Mouse (Mus musculus) CH12.LX (cell line): ENCODE results near the gene Cyp2t4. TPM values are rescaled to one million over a fixed set of nuclear protein-coding genes. Genes with fewer than 3 reads are reported as not detected.

ENCODE experiments used
- DNase-seq: peaks from one replicate; pipeline ENCODE4 v3.0.0-alpha.2; 2013; ENCODE audit errors: extremely low read depth
- H3K27ac ChIP-seq: 2 replicates; pipeline ENCODE4 v1.5.1; 2012; ENCODE audit warnings: low read depth, mild to moderate bottlenecking, control low read depth, moderate library complexity; ENCODE audit not compliant: insufficient read depth
- H3K27me3 ChIP-seq: replicated peaks from 2 replicates; pipeline ENCODE3; 2012; ENCODE audit warnings: inconsistent platforms
- H3K36me3 ChIP-seq, 2 experiments: replicated peaks in 1 of 2; 2 replicates each; pipeline versions ENCODE3 to v1.6.1; 2012; ENCODE audit warnings: inconsistent platforms in 1 of 2, low read length in 1 of 2, mild to moderate bottlenecking in 1 of 2, mixed read lengths in 1 of 2, moderate library complexity in 1 of 2; ENCODE audit not compliant: control insufficient read depth in 1 of 2, insufficient read depth in 1 of 2
- H3K4me1 ChIP-seq, 2 experiments: 2 replicates each; pipeline ENCODE4 v1.6.1; 2012; ENCODE audit warnings: inconsistent platforms in 1 of 2, moderate library complexity in 1 of 2; ENCODE audit not compliant: insufficient read depth in 2 of 2, control insufficient read depth in 1 of 2
- H3K4me2 ChIP-seq: 2 replicates; pipeline ENCODE4 v1.6.1; 2012; ENCODE audit warnings: low read depth, mild to moderate bottlenecking, control low read depth; ENCODE audit not compliant: poor library complexity, insufficient read depth, severe bottlenecking
- H3K4me3 ChIP-seq, 3 experiments: fragments of 150-350 bp in 1 of 3; sonication (generic) in 1 of 3; replicated peaks in 1 of 3; 2 replicates each; pipeline versions ENCODE3 to v1.5.1; 2011 to 2012; ENCODE audit warnings: low read depth in 2 of 3, low read length in 2 of 3, mild to moderate bottlenecking in 2 of 3, moderate library complexity in 2 of 3, control low read depth in 1 of 3, improper control_type of control experiment in 1 of 3, inconsistent platforms in 1 of 3, mixed read lengths in 1 of 3; ENCODE audit not compliant: poor library complexity in 1 of 3
- H3K79me2 ChIP-seq: replicated peaks from 2 replicates; pipeline ENCODE4 v1.6.1; 2012; ENCODE audit warnings: mild to moderate bottlenecking, moderate library complexity; ENCODE audit not compliant: control insufficient read depth, poor library complexity, insufficient read depth, severe bottlenecking; ENCODE audit errors: extremely low read depth
- H3K9ac ChIP-seq: 2 replicates; pipeline ENCODE4 v1.6.1; 2012; ENCODE audit warnings: low read depth, mild to moderate bottlenecking, control low read depth, moderate library complexity; ENCODE audit not compliant: insufficient read depth
- H3K9me3 ChIP-seq: replicated peaks from 2 replicates; pipeline ENCODE3; 2012; ENCODE audit warnings: low read length, inconsistent platforms, mixed read lengths
- BHLHE40 ChIP-seq: IDR thresholded peaks from 2 replicates; pipeline ENCODE4 v1.6.1; 2011; ENCODE audit warnings: mild to moderate bottlenecking, low read depth, low read length, improper control_type of control experiment
- CTCF ChIP-seq, 2 experiments: IDR thresholded peaks in 1 of 2; conservative IDR thresholded peaks in 1 of 2; 2 replicates each; pipeline ENCODE4 v1.5.1; 2011 to 2012; ENCODE audit warnings: low read depth in 2 of 2, low read length in 2 of 2, improper control_type of control experiment in 1 of 2, inconsistent platforms in 1 of 2, mild to moderate bottlenecking in 1 of 2, moderate library complexity in 1 of 2
- E2F4 ChIP-seq: IDR thresholded peaks from 2 replicates; pipeline ENCODE4 v1.6.1; 2011; ENCODE audit warnings: low read depth, low read length, improper control_type of control experiment; ENCODE audit not compliant: insufficient replicate concordance
- ELF1 ChIP-seq: IDR thresholded peaks from 2 replicates; pipeline ENCODE4 v1.6.1; 2014; ENCODE audit warnings: low read depth, mild to moderate bottlenecking, inconsistent platforms, low read length, improper control_type of control experiment
- GABPA ChIP-seq: IDR thresholded peaks from 2 replicates; pipeline ENCODE4 v1.6.1; 2012; ENCODE audit warnings: low read depth, low read length, improper control_type of control experiment, inconsistent platforms; ENCODE audit not compliant: insufficient replicate concordance
- IRF4 ChIP-seq: IDR thresholded peaks from 2 replicates; pipeline ENCODE4 v1.6.1; 2014; ENCODE audit warnings: low read depth, mild to moderate bottlenecking, inconsistent platforms, low read length, improper control_type of control experiment
- JUN ChIP-seq: IDR thresholded peaks from 2 replicates; pipeline ENCODE4 v1.6.1; 2011; ENCODE audit warnings: low read depth, mild to moderate bottlenecking, low read length, improper control_type of control experiment, moderate library complexity; ENCODE audit not compliant: insufficient read depth
- JUND ChIP-seq: conservative IDR thresholded peaks from 2 replicates; pipeline ENCODE4 v1.6.1; 2011; ENCODE audit warnings: low read depth, low read length, improper control_type of control experiment
- KAT2A ChIP-seq: IDR thresholded peaks from 2 replicates; pipeline ENCODE4 v1.6.1; 2012; ENCODE audit warnings: low read length, improper control_type of control experiment, inconsistent platforms; ENCODE audit not compliant: insufficient replicate concordance
- MAX ChIP-seq: IDR thresholded peaks from 2 replicates; pipeline ENCODE4 v1.6.1; 2011; ENCODE audit warnings: low read length, improper control_type of control experiment
- MAZ ChIP-seq: IDR thresholded peaks from 2 replicates; pipeline ENCODE4 v1.6.1; 2012; ENCODE audit warnings: low read depth, mild to moderate bottlenecking, inconsistent platforms, low read length, improper control_type of control experiment, moderate library complexity
- MYC ChIP-seq: IDR thresholded peaks from 2 replicates; pipeline ENCODE4 v1.6.1; 2011; ENCODE audit warnings: low read depth, mild to moderate bottlenecking, improper control_type of control experiment, low read length
- RCOR1 ChIP-seq: conservative IDR thresholded peaks from 2 replicates; pipeline ENCODE4 v1.6.1; 2012; ENCODE audit warnings: low read depth, mild to moderate bottlenecking, inconsistent platforms, low read length, improper control_type of control experiment
- SIN3A ChIP-seq: IDR thresholded peaks from 2 replicates; pipeline ENCODE4 v1.6.1; 2012; ENCODE audit warnings: low read length, improper control_type of control experiment, inconsistent platforms
- SMC3 ChIP-seq: IDR thresholded peaks from 2 replicates; pipeline ENCODE4 v1.6.1; 2011; ENCODE audit warnings: low read depth, low read length, improper control_type of control experiment
- UBTF ChIP-seq: IDR thresholded peaks from 2 replicates; pipeline ENCODE4 v1.6.1; 2012; ENCODE audit warnings: low read depth, mild to moderate bottlenecking, inconsistent platforms, low read length, improper control_type of control experiment, moderate library complexity
- USF1 ChIP-seq: IDR thresholded peaks from 2 replicates; pipeline ENCODE4 v1.6.1; 2014; ENCODE audit warnings: low read depth, mild to moderate bottlenecking, inconsistent platforms, low read length, improper control_type of control experiment
- ZMIZ1 ChIP-seq: IDR thresholded peaks from 2 replicates; pipeline ENCODE4 v1.6.1; 2012; ENCODE audit warnings: low read depth, mild to moderate bottlenecking, inconsistent platforms, low read length, improper control_type of control experiment
- dilution Hi-C: fragments of 300-500 bp; cut with MboI; formaldehyde crosslinking; loops from 2 replicates; pipeline ENCODE4 v1.14.3; 2020; ENCODE audit warnings: low sequenced_read_pairs; ENCODE audit not compliant: extremely low pct_unique_long_range_greater_than_20kb, extremely low pct_ligation_motif_present
- in situ Hi-C: fragments of 300-500 bp; cut with MboI; formaldehyde crosslinking; loops from 3 replicates; pipeline ENCODE4 v1.14.3; 2019; ENCODE audit warnings: low sequenced_read_pairs, low pct_ligation_motif_present, low pct_unique_long_range_greater_than_20kb, mixed read lengths
- polyA plus RNA-seq: library from polyadenylated mRNA; unstranded; fragments of >175 nt; gene quantifications from 2 replicates; pipeline ENCODE4 v1.2.1, GENCODE M21; 2012; ENCODE audit warnings: low read depth; ENCODE audit not compliant: insufficient read length
- total RNA-seq, 2 experiments: library from RNA; depleted of rRNA; stranded (reverse); fragments of 300-350 nt in 1 of 2; fragments of >200 nt in 1 of 2; gene quantifications; 2 replicates each; pipeline ENCODE4 v1.2.3; 2012 to 2014

Gene Cyp2t4
- total and polyA plus RNA-seq, 3 experiments = 0.43 TPM; not detected in 2

GRCm38 (mm10) chr7:27198779-27199178 is 45.3 kb downstream of the Cyp2t4 start:
- no peaks in the 10 kb centered on the region for H3K9me3 ChIP-seq
- no peak overlapping the region for H3K27ac ChIP-seq
- in situ Hi-C loops (no loop called here), dilution Hi-C loops (no loop called here)
- H3K36me3 ChIP-seq = peaks cover 12 to 57% of the 10 kb centered on the region in 2 experiments
- no peak overlapping the region for H3K4me2 ChIP-seq
- H3K27me3 ChIP-seq = no peaks in the 10 kb centered on the region
- H3K79me2 ChIP-seq = peaks cover 15% of the 10 kb centered on the region
- no peak for TF ChIP-seq ELF1
- no peak for TF ChIP-seq KAT2A
- TF ChIP-seq IRF4 = no peak
- TF ChIP-seq MAZ = no peak
- peaks cover 2 to 49% of the 10 kb centered on the region in 2 experiments for H3K4me1 ChIP-seq
- H3K4me3 ChIP-seq = no peak overlapping the region
- DNase-seq = no peak
- no peak overlapping the region for H3K9ac ChIP-seq

GRCm38 (mm10) chr7:27203730-27204449 is 50.4 kb downstream of the Cyp2t4 start:
- dilution Hi-C loops = no loop called here
- no peaks in the 10 kb centered on the region for H3K9me3 ChIP-seq
- TF ChIP-seq SMC3 (no peak), JUN (no peak), GABPA (no peak), UBTF (no peak), BHLHE40 (no peak), MAX (no peak), USF1 (no peak), RCOR1 (no peak), MYC (no peak), ZMIZ1 (no peak), SIN3A (no peak), CTCF (conservative IDR thresholded peaks at IDR 0.05 in 1 of 2, IDR thresholded peaks at IDR 0.05 in 1 of 2; ENCODE audit: low read depth in 2 of 2, low read length in 2 of 2) (no peak), E2F4 (no peak), JUND (no peak)
- no peak for DNase-seq
- no peak overlapping the region for H3K9ac ChIP-seq
- H3K79me2 ChIP-seq = no peaks in the 10 kb centered on the region
- H3K4me1 ChIP-seq = peaks cover 0 to 16% of the 10 kb centered on the region in 2 experiments; a peak in 2 of 4 replicates
- H3K4me2 ChIP-seq = no peak overlapping the region
- H3K27ac ChIP-seq = no peak overlapping the region
- H3K36me3 ChIP-seq = peaks cover 29 to 76% of the 10 kb centered on the region in 2 experiments
- in situ Hi-C loops = no loop called here
- no peaks in the 10 kb centered on the region for H3K27me3 ChIP-seq
- H3K4me3 ChIP-seq = no peak overlapping the region

Other genes with a start within 250 kb of the Cyp2t4 start
- not detected in 2 replicates for gene Cyp2a22, start 214.3 kb upstream of the Cyp2t4 start, total RNA-seq (2012; rRNA removed)
- not detected in 2 replicates for gene Cyp2a22, start 214.3 kb upstream of the Cyp2t4 start, total RNA-seq (2014; rRNA removed)
- gene Cyp2a22, start 214.3 kb upstream of the Cyp2t4 start, polyA plus RNA-seq = not detected in 2 replicates
- not detected in 2 replicates for gene Cyp2a12, start 124.6 kb upstream of the Cyp2t4 start, total RNA-seq (2012; rRNA removed)
- gene Cyp2a12, start 124.6 kb upstream of the Cyp2t4 start, total RNA-seq (2014; rRNA removed) = not detected in 2 replicates
- not detected in 2 replicates for gene Cyp2a12, start 124.6 kb upstream of the Cyp2t4 start, polyA plus RNA-seq
- not detected in 2 replicates for gene Cyp2f2, start 33.8 kb upstream of the Cyp2t4 start, total RNA-seq (2012; rRNA removed)
- gene Cyp2f2, start 33.8 kb upstream of the Cyp2t4 start, total RNA-seq (2014; rRNA removed) = not detected in 2 replicates
- not detected in 2 replicates for gene Cyp2f2, start 33.8 kb upstream of the Cyp2t4 start, polyA plus RNA-seq
- 83.3 and 103 TPM in 2 replicates for gene Egln2, start 13.1 kb downstream of the Cyp2t4 start, total RNA-seq (2012; rRNA removed)
- 37.4 and 37.9 TPM in 2 replicates for gene Egln2, start 13.1 kb downstream of the Cyp2t4 start, total RNA-seq (2014; rRNA removed)
- 115 and 132 TPM in 2 replicates for gene Egln2, start 13.1 kb downstream of the Cyp2t4 start, polyA plus RNA-seq
- 31.2 and 39.4 TPM in 2 replicates for gene Rab4b, start 25.2 kb downstream of the Cyp2t4 start, total RNA-seq (2012; rRNA removed)
- 22.6 and 26.2 TPM in 2 replicates for gene Rab4b, start 25.2 kb downstream of the Cyp2t4 start, total RNA-seq (2014; rRNA removed)
- 69.6 and 85.5 TPM in 2 replicates for gene Rab4b, start 25.2 kb downstream of the Cyp2t4 start, polyA plus RNA-seq
- 0.13 TPM in 1 of 2 replicates, not detected in the other for gene Gm21983, start 27.4 kb downstream of the Cyp2t4 start, total RNA-seq (2012; rRNA removed)
- gene Gm21983, start 27.4 kb downstream of the Cyp2t4 start, total RNA-seq (2014; rRNA removed) = not detected in 2 replicates
- 0.81 TPM in 1 of 2 replicates, not detected in the other for gene Gm21983, start 27.4 kb downstream of the Cyp2t4 start, polyA plus RNA-seq
- gene Mia, start 27.4 kb downstream of the Cyp2t4 start, total RNA-seq (2012; rRNA removed) = 1.1 and 1.8 TPM in 2 replicates
- gene Mia, start 27.4 kb downstream of the Cyp2t4 start, total RNA-seq (2014; rRNA removed) = 0.44 and 0.47 TPM in 2 replicates
- gene Mia, start 27.4 kb downstream of the Cyp2t4 start, polyA plus RNA-seq = 2.0 and 2.1 TPM in 2 replicates
- gene BC024978, start 42.1 kb downstream of the Cyp2t4 start, total RNA-seq (2012; rRNA removed) = 1.6 and 1.9 TPM in 2 replicates
- 0.90 and 1.7 TPM in 2 replicates for gene BC024978, start 42.1 kb downstream of the Cyp2t4 start, total RNA-seq (2014; rRNA removed)
- 5.7 and 9.4 TPM in 2 replicates for gene BC024978, start 42.1 kb downstream of the Cyp2t4 start, polyA plus RNA-seq
- gene Snrpa, start 42.6 kb downstream of the Cyp2t4 start, total RNA-seq (2012; rRNA removed) = 123 and 130 TPM in 2 replicates
- 67.1 and 74.4 TPM in 2 replicates for gene Snrpa, start 42.6 kb downstream of the Cyp2t4 start, total RNA-seq (2014; rRNA removed)
- gene Snrpa, start 42.6 kb downstream of the Cyp2t4 start, polyA plus RNA-seq = 196 and 233 TPM in 2 replicates
- gene Itpkc, start 74.9 kb downstream of the Cyp2t4 start, total RNA-seq (2012; rRNA removed) = 5.9 and 8.1 TPM in 2 replicates
- gene Itpkc, start 74.9 kb downstream of the Cyp2t4 start, total RNA-seq (2014; rRNA removed) = 3.2 and 4.0 TPM in 2 replicates
- gene Itpkc, start 74.9 kb downstream of the Cyp2t4 start, polyA plus RNA-seq = 4.0 and 4.1 TPM in 2 replicates
- 21.7 and 26.5 TPM in 2 replicates for gene Coq8b, start 79.3 kb downstream of the Cyp2t4 start, total RNA-seq (2012; rRNA removed)
- 16.0 and 19.7 TPM in 2 replicates for gene Coq8b, start 79.3 kb downstream of the Cyp2t4 start, total RNA-seq (2014; rRNA removed)
- gene Coq8b, start 79.3 kb downstream of the Cyp2t4 start, polyA plus RNA-seq = 20.6 and 21.3 TPM in 2 replicates
- gene Numbl, start 104.7 kb downstream of the Cyp2t4 start, total RNA-seq (2012; rRNA removed) = 1.5 and 2.3 TPM in 2 replicates
- gene Numbl, start 104.7 kb downstream of the Cyp2t4 start, total RNA-seq (2014; rRNA removed) = 0.68 and 0.81 TPM in 2 replicates
- gene Numbl, start 104.7 kb downstream of the Cyp2t4 start, polyA plus RNA-seq = 2.7 and 2.9 TPM in 2 replicates
- gene Ltbp4, start 184.0 kb downstream of the Cyp2t4 start, total RNA-seq (2012; rRNA removed) = 1.8 and 2.6 TPM in 2 replicates
- 0.16 and 0.43 TPM in 2 replicates for gene Ltbp4, start 184.0 kb downstream of the Cyp2t4 start, total RNA-seq (2014; rRNA removed)
- 1.2 and 1.5 TPM in 2 replicates for gene Ltbp4, start 184.0 kb downstream of the Cyp2t4 start, polyA plus RNA-seq
- gene Shkbp1, start 202.3 kb downstream of the Cyp2t4 start, total RNA-seq (2012; rRNA removed) = 26.2 and 30.8 TPM in 2 replicates
- gene Shkbp1, start 202.3 kb downstream of the Cyp2t4 start, total RNA-seq (2014; rRNA removed) = 17.7 and 23.3 TPM in 2 replicates
- gene Shkbp1, start 202.3 kb downstream of the Cyp2t4 start, polyA plus RNA-seq = 50.0 and 62.8 TPM in 2 replicates
- gene Gm20479, start 203.7 kb downstream of the Cyp2t4 start, total RNA-seq (2012; rRNA removed) = 1.3 and 1.9 TPM in 2 replicates
- gene Gm20479, start 203.7 kb downstream of the Cyp2t4 start, total RNA-seq (2014; rRNA removed) = 0.95 and 2.2 TPM in 2 replicates
- 1.2 and 2.8 TPM in 2 replicates for gene Gm20479, start 203.7 kb downstream of the Cyp2t4 start, polyA plus RNA-seq